Mouse (Mus musculus) c-Kit-negative CD71-positive TER-119-positive erythroid progenitor cells, embryonic 14.5 days (primary cell): ENCODE measurements around the gene Prkar2b.
"Not testable (repeated sequence)": the region's sequence is repeated elsewhere in the genome, so short reads cannot be mapped to it uniquely, and the experiment has no call there.

Source experiments
- DNase-seq: peaks from one replicate; pipeline ENCODE4 v3.0.0-alpha.2; 2013; ENCODE audit warnings: low read depth, low spot score

The Prkar2b gene

DNA sequence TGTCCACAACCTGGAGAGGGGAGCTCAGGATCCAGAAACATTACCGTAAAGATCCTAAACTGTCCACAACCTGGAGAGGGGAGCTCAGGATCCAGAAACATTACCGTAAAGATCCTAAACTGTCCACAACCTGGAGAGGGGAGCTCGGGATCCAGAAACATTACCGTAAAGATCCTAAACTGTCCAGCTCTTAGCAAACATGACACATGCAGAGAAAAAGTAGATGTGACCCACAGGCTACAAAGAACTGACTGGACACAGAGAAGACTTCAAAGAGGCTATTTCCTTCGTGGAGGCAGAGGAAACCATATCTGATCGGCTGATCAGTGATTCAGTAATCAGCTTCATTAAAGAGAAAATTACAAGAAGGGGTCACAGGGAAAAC, 51.1 kb downstream of the Prkar2b start:
- DNase-seq = not testable (repeated sequence)

DNA sequence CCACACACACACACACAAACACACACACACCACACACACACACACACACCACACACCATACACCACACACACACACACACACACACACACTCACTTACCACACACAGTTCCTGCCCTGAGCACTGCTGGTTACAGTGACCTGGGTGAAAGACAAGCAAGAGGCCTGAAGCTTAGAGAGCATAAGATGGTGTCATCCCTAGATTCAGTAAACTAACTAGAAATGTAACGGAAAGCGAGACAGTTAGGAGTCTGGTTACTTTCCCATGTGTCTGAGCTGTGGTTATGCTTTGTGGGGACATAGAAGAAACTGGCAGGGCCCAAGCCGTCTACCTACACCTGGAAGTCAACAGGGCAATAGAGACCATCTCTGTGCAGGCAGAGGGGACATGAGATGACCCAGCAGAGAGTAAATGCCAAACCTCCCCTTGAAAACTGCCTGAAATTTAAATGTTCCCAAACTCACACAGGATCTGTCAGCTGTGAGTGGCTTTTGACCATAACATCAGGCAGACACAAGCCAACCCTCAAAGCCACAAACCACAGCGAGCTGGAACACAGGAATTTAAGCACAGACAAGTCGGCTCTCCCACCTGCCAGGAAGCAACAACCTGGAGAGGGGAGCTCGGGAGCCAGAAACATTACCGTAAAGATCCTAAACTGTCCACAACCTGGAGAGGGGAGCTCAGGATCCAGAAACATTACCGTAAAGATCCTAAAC, 51.7 kb downstream of the Prkar2b start:
- no peak for DNase-seq

DNA sequence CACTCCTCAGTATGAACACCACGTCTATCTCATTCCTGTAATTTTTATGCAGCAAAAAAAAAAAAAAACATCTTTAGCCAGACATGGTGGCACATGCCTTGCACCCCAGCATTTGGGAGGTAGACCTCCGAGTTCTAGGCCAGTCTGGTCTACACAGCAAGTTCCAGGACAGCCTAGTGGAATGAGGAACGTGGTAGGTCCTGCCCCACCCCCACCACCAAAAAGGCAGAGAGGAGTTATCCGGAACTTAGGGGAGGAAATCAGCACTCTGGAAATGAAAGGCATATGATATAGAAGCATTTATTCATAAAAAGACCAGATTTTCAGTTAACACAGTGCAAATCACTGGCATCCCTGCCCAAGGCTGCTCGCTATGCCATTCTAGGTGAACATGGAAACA, 52.4 kb downstream of the Prkar2b start:
- DNase-seq = no peak

DNA sequence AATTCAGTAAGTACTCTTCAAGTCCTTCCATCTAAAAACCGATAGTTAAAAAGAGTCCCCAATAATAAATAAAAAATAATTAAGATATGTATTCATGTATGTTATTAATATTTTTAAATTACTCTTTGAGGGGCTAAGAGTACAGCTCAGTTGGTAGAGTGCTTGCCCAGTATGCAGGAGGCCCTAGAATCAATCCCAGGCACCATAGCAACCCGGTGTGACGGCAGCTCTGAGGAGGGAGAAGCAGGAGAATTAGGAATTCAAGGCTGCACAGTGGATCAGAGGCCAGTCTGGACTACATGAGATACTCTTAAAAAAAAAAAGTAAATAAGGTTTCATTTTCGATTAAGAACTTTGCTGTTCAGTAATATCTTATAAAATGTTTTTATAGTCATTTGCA, 53.5 kb downstream of the Prkar2b start:
- no peak for DNase-seq

DNA sequence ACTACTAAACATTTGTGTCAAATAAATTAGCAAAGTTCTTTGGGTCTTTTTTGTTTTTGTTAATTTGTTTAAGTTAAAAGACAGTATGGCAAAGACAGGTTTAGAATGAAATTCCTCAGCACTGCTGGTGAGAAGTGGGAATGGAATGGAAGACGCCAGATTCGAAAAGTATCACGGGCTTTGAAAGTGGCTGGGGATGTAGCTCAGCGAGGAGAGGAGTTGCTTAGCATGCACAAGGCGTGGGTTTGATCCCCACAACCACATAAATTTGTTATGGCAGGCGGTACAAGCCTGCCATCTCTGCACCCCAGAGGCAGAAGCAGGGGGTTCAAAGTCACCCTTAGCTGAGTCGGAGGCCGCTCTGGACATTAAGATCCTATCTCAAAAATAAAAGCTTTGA, 54.1 kb downstream of the Prkar2b start:
- no peak for DNase-seq

DNA sequence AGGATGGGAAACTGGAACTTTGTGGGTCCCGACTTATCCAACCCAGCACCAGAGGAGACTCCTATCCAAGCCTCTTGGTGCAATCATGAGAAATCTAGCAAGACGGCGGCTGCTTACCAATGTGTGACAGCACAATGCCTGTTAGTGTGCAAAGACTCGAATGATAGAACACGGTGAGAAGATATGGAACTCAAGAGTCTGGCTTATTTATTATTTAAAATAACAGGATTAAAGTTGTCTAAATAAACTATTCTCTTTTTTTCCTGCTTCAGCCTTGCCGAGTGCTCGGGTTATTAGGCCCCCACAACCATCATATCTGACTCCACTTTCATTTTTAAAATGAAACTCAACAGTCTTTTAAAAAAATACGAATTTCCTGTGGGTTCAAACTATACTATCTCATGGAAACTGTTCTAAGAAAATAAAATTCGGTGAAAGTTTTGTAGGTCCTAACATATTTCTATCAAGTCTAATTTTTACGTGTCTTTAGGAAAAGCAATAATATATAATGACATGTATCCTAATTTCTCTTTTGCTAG, 54.6 kb downstream of the Prkar2b start:
- DNase-seq = no peak

DNA sequence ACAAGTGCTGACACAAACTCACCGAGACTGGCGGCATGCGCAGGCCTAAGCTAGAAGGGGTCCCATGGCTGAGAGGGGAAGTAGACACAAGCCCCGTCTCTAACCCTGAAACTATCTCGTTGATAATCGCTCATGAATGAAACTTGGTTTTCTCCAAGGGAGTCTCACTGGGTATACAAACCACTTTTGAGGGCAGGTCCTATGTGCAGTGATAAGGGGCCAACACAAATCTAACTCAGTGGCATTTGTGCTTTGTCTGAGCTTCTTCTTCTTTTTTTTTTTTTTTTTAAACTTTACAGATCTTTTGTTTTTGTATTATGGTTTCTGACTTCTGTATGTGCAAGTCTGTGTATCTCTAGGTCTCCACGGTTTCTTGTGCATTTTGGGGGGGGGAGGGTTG, 60.6 kb downstream of the Prkar2b start:
- no peak for DNase-seq

DNA sequence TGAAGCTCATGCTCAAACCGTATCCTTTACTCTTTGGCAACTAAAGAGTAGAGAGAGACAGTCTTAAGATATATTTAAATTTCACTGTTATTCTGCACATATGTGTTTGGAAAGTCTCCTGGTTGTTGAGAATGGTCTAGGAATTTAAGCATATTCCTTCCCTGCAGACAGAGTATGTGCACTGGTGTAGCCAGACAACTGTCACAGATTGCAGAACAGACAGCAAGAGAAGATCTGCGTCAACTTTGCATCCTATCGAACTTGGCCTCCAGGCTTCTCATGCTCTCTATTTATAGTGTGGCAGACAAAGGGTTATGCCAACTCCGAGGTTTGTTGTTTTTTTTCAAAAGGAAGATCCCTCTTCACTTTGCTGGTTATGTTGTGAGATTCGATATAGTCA, 62.4 kb downstream of the Prkar2b start:
- no peak for DNase-seq

DNA sequence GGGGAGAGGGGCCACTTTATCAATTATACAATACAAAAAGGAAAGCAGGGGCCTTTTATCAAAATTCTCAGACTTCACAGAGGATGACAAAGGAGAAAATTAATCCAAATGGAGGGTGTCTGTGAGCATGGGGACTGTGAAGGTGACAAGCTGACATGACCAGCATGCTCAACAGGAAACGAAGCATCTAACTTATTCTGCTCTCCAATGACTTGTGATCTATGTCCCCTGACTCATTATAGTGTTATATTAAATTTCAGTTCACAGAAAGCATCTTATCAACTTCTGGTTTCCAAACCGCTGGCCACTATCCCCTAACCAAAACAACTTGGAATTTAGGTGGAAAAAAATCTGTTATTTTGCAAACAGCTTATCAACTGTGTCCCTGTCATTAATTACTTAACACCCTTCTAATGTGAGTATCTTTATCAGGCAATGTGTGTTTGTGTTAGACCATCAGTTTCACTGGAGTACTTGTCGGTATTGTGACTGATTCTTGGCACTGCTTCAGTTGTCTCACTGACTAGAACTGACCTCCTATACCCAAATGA, 63.7 kb downstream of the Prkar2b start:
- no peak for DNase-seq

DNA sequence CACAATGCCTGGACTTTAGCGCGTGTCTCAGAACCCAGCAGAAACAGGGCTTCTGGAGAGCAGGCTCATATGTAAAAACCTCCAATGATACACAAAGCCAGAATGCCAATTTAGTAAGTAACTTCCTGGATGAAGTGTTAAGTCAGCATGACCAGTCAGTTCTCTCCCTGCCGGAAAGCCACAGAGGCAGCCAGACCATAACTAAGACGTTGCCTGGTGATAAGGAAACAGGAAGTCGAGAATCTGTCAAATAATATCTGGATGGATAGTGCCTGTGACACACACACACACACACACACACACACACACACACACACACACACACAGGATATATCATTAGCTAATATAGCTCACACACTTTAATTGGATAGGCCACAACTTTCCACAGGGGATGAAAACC, 64.2 kb downstream of the Prkar2b start:
- DNase-seq = peak; percentile 75

DNA sequence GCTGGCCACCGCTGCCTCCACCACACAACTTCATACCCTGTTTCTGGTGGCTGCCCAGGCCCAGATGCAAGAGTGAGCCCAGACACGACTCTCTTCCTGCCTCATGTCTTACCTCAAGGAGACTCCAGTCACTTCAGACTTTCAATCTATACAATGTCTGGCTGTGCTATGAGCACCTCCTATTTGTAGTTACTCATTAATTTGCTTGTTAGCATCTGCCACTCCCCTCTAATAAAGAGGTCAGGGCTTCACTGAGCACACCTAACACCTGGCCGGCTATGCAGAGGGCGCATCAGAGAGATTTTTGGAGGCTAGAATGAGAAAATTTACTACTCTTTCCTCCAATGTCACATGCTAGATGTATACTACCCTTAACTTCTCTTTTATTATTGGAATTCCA, 70.5 kb downstream of the Prkar2b start:
- no peak for DNase-seq

DNA sequence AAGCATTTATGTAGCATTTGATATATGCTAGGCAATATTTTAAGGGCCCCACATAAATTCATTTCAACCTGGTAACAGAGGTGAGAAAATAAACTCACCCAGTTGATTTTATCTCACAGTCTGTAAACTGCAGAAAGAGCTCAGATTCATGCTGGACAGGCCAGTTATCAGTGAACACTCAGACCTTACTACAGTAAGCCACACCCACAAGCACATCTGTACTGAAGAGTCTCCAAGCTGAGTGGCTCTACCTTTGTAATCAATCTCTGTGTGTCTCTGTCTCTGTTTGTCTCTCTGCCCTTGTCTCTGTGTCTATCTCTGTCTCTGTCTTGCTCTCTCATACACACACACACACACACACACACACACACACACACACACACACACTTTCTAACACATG, 71.4 kb downstream of the Prkar2b start:
- DNase-seq = no peak

DNA sequence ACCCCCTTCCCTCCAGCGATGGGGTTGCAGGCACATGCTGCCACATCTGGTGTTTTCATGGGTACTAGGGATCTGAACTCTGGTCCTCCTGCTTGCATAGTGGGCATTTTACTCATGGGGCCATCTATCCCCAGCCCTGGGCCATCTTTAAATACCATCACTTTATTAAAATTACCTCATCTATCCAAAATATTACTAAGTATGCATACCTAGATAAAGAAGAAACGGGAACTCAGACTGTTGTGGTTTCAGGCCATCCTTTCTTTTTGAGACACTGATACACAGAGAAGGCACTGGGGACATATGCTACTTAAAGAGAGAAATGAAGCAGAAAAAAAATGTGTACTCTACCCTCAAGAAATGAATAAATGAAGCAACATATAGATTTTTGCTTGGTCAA, 74.6 kb downstream of the Prkar2b start:
- no peak for DNase-seq

DNA sequence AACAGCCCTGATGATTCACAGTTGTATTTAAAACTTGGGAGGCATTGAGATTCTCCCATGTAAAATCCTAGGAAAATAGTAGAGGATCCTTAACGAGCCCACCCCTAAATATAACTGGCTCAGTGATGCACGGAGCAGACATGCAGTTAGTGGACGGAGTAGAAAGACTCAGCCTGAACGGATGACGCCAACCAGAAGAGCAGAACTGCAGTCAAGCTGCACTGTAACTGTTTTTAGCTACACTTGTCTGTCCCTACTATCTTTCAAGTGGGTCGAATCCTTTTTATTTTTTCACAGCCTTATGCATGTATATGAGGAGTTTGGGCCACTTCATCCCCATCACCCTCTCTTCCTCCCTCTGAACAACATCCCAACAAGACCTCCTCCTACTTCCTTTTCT, 75.4 kb downstream of the Prkar2b start:
- DNase-seq = no peak

DNA sequence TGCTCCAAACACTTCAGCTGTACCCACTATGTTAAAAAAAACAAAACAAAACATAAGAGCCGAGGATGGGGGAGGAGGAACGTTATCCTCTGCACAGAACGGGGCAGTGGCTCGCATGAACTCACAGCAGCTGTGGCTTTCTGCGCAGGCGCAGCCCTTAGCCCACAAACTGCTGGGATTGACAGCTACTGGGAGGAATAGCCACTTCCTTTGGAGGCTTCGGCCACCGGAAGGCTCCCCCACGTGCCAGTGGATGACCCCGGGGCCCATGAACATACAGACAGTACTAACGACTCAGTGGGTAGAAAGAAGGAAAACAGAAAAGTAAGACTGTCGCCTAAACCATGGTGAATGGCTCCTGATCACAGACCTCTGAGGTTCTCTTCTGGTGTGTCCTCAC, 76.4 kb downstream of the Prkar2b start:
- no peak for DNase-seq

DNA sequence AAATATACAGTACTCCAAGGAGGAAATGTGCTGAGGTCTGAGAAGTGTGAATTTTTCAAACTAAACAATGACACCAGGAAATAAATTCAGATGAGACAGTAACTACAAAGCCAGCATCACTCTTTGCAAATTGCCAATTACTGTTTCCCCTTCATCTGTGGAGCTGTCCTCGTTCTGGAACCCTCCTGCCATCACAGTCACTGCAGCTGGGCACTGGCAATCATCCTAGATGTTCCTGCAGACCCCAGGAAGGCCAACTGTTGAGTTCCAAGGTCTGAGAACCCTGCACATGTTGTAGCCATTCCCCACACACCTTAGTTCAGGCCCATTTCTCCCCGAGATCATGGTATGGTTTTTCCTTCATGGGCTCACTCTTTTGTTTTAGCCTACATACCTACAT, 76.9 kb downstream of the Prkar2b start:
- no peak for DNase-seq

DNA sequence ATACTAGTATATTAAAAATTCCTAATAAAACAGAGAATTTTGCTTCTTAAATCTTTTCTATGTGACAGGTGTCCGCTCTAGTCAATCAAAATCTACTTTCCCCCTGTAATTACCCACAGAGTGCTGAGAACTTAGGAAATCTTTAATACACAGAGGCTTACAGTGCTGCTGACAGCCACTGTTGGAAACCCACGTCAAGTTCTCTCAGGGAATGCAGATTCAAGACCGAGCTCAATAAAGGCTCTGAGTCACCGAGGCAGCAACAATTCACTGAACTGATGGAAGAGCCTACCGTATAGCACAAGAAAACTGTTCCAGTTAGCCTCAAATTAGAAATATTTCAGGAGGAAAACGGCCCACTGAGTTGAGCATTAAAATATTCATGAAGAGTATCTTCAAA, 77.3 kb downstream of the Prkar2b start:
- no peak for DNase-seq

DNA sequence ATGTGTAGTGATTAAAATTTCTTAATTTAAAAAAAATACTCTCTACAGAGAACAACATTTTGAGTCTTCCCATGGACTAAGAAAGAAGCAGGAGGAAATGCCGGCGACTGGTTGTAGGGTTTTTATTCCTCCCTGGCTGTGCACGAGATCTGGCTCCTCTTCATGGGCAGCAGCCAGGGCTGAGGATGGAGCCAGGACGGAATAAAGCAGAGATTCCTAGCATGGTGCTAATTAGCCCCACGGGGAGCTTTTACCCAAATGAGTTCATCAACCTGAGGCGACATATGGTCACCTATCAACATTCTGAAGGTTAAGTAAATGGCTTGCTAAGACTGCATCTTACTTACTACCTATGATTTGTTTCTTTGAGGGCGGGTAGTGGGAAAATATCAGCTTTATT, 77.9 kb downstream of the Prkar2b start:
- no peak for DNase-seq

DNA sequence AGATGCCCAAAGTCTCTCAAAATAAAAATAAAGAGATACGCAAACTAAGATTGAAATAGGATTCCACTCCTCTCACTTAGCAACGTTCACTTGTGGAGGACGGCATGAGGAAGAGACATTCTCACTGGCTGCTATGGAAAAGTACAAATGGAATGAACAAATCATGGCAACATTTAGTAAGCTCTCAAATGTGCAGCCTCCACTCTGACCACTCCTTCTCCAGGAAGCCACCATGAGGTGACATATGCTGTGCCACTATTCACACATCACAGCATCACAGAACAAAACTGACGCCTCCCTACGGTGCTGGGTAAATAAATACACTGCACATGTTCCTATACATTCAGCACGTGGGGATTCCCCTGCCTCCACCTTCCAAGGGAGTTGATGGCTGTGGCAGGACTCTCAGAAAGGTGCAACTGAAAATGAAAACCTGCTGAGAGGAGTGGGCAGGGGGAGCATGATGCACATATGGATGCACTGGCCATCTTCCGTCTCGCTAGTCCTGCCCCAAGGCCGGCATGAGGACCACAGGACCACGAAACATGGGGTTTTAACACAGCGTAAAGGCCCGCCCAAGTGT, 83.4 kb downstream of the Prkar2b start:
- DNase-seq = no peak

DNA sequence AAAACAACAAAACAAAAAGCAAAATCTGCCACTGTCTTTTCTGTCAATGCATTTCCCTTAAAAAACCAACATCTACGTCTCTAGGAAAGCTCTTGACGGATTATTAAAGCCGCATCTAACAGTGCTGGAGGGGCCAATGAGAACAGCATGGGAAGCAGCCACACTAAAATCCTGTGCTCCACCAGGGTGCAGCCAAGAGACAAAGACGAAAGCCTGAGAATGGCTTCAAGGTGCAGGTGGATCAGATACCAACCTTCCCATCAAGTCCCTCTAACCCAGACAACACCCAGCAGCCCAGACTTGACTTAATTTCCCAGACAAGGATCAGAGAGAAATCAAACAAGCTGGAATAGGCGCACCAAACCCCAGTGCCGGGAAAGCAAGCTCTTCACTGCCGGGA, 84.6 kb downstream of the Prkar2b start:
- no peak for DNase-seq

DNA sequence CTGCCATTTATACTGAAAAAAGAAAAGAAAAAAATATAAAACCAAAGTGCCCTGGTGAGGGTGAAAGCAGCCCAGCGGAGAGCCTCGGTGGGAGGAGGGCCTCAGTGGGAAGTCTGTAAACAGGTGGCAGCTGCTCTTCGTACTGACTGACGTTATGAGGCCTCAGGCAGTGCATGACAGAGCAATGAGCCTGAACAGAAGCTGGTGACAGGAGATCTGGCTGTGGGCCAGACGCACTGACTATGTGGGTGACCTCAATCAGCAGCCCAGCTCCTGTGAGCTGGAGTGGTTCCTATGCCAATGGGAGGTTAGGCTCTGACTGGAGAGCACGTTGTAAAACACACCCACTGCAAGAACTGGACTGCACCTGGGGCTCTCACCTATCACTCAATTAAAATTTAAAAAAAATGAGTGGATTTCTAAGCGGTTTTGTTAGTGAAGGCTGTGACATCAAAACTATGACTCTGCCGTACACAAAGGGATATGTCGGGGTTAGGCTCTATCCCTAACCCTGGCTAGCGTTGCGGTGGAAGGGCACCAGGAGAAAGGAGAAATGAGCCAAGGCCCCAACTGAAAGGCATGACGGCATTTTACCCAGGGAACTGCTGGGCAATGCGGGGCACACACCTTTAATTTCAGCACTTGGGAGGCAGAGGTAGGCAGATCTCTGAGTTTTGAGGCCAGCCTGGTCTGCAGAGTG, 87.5 kb downstream of the Prkar2b start:
- DNase-seq = no peak

DNA sequence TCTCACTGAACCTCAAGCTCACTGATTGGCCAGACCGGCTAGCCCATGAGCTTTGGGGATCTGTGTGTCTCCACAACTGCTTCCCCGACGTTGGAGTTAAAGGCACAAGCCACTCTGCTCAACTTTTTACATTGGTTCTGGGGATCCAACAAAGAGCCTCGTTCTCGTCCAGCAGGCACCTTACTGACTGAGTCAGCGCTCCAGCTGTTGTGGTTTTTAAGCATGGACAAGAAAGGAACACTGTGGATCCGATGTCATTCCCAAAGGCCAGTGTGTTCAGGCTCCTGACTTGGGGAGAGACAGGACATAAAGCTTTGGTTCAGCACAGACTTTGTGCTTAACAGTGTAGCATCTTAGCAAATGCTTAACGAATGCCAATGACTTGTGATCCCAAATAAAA, 89.5 kb downstream of the Prkar2b start:
- DNase-seq = no peak

DNA sequence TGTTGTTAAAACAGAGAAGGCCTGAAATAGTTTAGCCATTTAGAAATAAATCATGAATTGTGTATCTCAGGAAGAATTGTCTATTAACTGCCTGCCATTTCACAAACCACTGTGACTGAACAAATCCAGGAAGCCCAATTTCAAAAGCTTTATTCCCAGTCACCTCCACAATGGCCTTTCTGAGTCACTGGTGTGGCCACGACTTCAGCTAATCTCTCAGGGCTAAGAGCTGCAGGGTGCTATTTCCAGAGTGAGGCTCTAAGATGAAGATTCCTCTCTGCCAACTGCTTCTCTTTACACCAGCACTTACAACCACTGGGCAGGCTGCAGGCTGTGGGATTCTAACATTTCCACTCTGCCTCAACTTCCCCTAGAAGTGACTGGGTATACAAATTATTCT, 92.0 kb downstream of the Prkar2b start:
- no peak for DNase-seq
